Mouse (Mus musculus) stomach, postnatal 0 days (tissue): ENCODE data around the gene Slc16a10. TPM values are rescaled to one million over a fixed set of nuclear protein-coding genes. Genes with fewer than 3 reads are reported as not detected.
A peak's percentile ranks its signal among the peaks of the same experiment; 100 is the strongest.

Source experiments
- ATAC-seq: fragments of 200-750 bp; cut with Nextera tagmentation; 2 replicates; pipeline ENCODE4 v1.8.0; 2017; ENCODE audit not compliant: low FRiP score, low TSS enrichment
- DNase-seq: peaks from one replicate; pipeline ENCODE4 v3.0.0-alpha.2; 2016; ENCODE audit warnings: low spot score
- H3K27ac ChIP-seq: fragments of 300-500 bp; sonication (generic); replicated peaks from 2 replicates; pipeline ENCODE4 v1.5.1; 2014; ENCODE audit warnings: mild to moderate bottlenecking, control low read depth
- H3K27me3 ChIP-seq: fragments of 300-500 bp; sonication (generic); 2 replicates; pipeline ENCODE4 v1.6.1; 2014; ENCODE audit warnings: low read length; ENCODE audit not compliant: control insufficient read depth, insufficient read depth
- H3K36me3 ChIP-seq: fragments of 300-500 bp; sonication (generic); 2 replicates; pipeline ENCODE4 v1.6.1; 2014; ENCODE audit warnings: low read length, mixed read lengths; ENCODE audit not compliant: control insufficient read depth, insufficient read depth
- H3K4me1 ChIP-seq: fragments of 300-500 bp; sonication (generic); replicated peaks from 2 replicates; pipeline ENCODE4 v1.6.1; 2014; ENCODE audit warnings: antibody characterized with exemption; ENCODE audit not compliant: control insufficient read depth, insufficient read depth
- H3K4me2 ChIP-seq: fragments of 300-500 bp; sonication (generic); replicated peaks from 2 replicates; pipeline ENCODE4 v1.6.1; 2014; ENCODE audit warnings: low read depth, mild to moderate bottlenecking, control low read depth, moderate library complexity
- H3K4me3 ChIP-seq: fragments of 300-500 bp; sonication (generic); 2 replicates; pipeline ENCODE4 v1.5.1; 2014; ENCODE audit warnings: low read depth, low read length, control low read depth
- H3K9ac ChIP-seq: fragments of 300-500 bp; sonication (generic); 2 replicates; pipeline ENCODE4 v1.6.1; 2014; ENCODE audit warnings: mild to moderate bottlenecking, low read length, control low read depth, mixed read lengths
- H3K9me3 ChIP-seq: fragments of 300-500 bp; sonication (generic); 2 replicates; pipeline ENCODE4 v1.6.1; 2016; ENCODE audit warnings: low read length; ENCODE audit not compliant: control insufficient read depth
- CTCF ChIP-seq: IDR thresholded peaks from 2 replicates; pipeline ENCODE4 v1.5.1; 2016; ENCODE audit warnings: antibody characterized with exemption, low read depth, mild to moderate bottlenecking, moderate library complexity
- EP300 ChIP-seq: optimal IDR thresholded peaks from 2 replicates; pipeline ENCODE3; 2016; ENCODE audit warnings: antibody characterized with exemption
- WGBS: fragments of 180-500 bp; shearing (Covaris S2); extraction: QIAGEN DNeasy Blood & Tissue Kit; methylation state at CpG from one replicate; pipeline ENCODE4 v1.1.7; 2014; 5-methylcytosine and 5-hydroxymethylcytosine counted together
- polyA plus RNA-seq: library from polyadenylated mRNA; unstranded; fragments of >200 nt; fragmentation: Nextera tagmentation; extraction: Ambion mirVana; gene quantifications from 2 replicates; pipeline ENCODE4 v1.2.1, GENCODE M21; 2015

The Slc16a10 gene
- polyA plus RNA-seq = 2.5 and 2.6 TPM in 2 replicates

- Histone ChIP-seq H3K4me3 (peak within 1 kb of the TSS; percentile 58), H3K9ac (peak within 1 kb of the TSS; percentile 66), H3K4me1 (no peaks in the 10 kb centered on the region; the same call in 1 of the 2 replicates), H3K4me2 (peak within 1 kb of the TSS; percentile 91), H3K27ac (no peak within 1 kb of the TSS), H3K36me3 (no peaks in the 10 kb centered on the region), H3K27me3 (no peaks in the 10 kb centered on the region), H3K9me3 (no peaks in the 10 kb centered on the region)
- ATAC-seq (peak; percentile 100), DNase-seq (peak; percentile 96)
- under 1% methylated on average over 51 of the region's 76 CpGs for WGBS
- TF ChIP-seq CTCF (peak; percentile 43), EP300 (no peak)
These were observed at the start of gene Slc16a10 for GRCm38 (mm10) chr10:40141864-40142523. Gene Slc16a10 (minus strand): TSS chr10:40142258.

- Histone ChIP-seq H3K27ac (no peak overlapping the region), H3K4me1 (no peaks in the 10 kb centered on the region), H3K27me3 (no peaks in the 10 kb centered on the region), H3K9ac (no peak overlapping the region), H3K36me3 (no peaks in the 10 kb centered on the region), H3K4me2 (peak overlapping the region; percentile 25; the same call in 1 of the 2 replicates), H3K9me3 (no peaks in the 10 kb centered on the region), H3K4me3 (no peak overlapping the region)
- 35% methylated on average over 22 of the region's 22 CpGs for whole genome bisulfite sequencing
- DNase-seq (no peak), ATAC-seq (no peak)
- TF ChIP-seq EP300 (no peak), CTCF (no peak)
These were observed 49.4 kb upstream of the Slc16a10 start for GRCm38 (mm10) chr10:40191338-40191979.

- no peak for TF ChIP-seq EP300
- TF ChIP-seq CTCF = peak; percentile 33
- ATAC-seq (no peak), DNase-seq (no peak)
- Histone ChIP-seq H3K27ac (no peak overlapping the region), H3K9me3 (no peaks in the 10 kb centered on the region), H3K27me3 (no peaks in the 10 kb centered on the region), H3K4me1 (no peaks in the 10 kb centered on the region), H3K36me3 (no peaks in the 10 kb centered on the region), H3K4me3 (no peak overlapping the region), H3K4me2 (no peak overlapping the region), H3K9ac (no peak overlapping the region)
- 82% methylated on average over 8 of the region's 8 CpGs for WGBS
These were observed 48.8 kb upstream of the Slc16a10 start for GRCm38 (mm10) chr10:40190871-40191270.

- H3K4me3 ChIP-seq = no peak overlapping the region
- H3K4me1 ChIP-seq = no peaks in the 10 kb centered on the region
- no peaks in the 10 kb centered on the region for H3K27me3 ChIP-seq
- no peaks in the 10 kb centered on the region for H3K36me3 ChIP-seq
- ATAC-seq = no peak
- TF ChIP-seq CTCF (no peak), EP300 (no peak)
- H3K4me2 ChIP-seq = no peak overlapping the region
- no peaks in the 10 kb centered on the region for H3K9me3 ChIP-seq
- H3K27ac ChIP-seq = no peak overlapping the region
- no peak for DNase-seq
- no peak overlapping the region for H3K9ac ChIP-seq
- 90% methylated on average over 2 of the region's 2 CpGs for WGBS
These were observed 47.6 kb upstream of the Slc16a10 start for GRCm38 (mm10) chr10:40189689-40190088.

GRCm38 (mm10) chr10:40188831-40189230 is 46.8 kb upstream of the Slc16a10 start:
- Histone ChIP-seq H3K4me1 (no peaks in the 10 kb centered on the region), H3K27ac (no peak overlapping the region), H3K4me3 (no peak overlapping the region), H3K9ac (no peak overlapping the region), H3K36me3 (no peaks in the 10 kb centered on the region), H3K27me3 (no peaks in the 10 kb centered on the region), H3K9me3 (no peaks in the 10 kb centered on the region), H3K4me2 (no peak overlapping the region)
- DNase-seq = no peak
- ATAC-seq = no peak
- 76% methylated on average over 3 of the region's 3 CpGs for WGBS
- TF ChIP-seq EP300 (no peak), CTCF (no peak)

GRCm38 (mm10) chr10:40185956-40186355 is 43.9 kb upstream of the Slc16a10 start:
- Histone ChIP-seq H3K27me3 (no peaks in the 10 kb centered on the region), H3K4me2 (no peak overlapping the region), H3K4me1 (no peaks in the 10 kb centered on the region), H3K4me3 (no peak overlapping the region), H3K36me3 (no peaks in the 10 kb centered on the region), H3K9ac (no peak overlapping the region), H3K9me3 (no peaks in the 10 kb centered on the region), H3K27ac (no peak overlapping the region)
- DNase-seq = no peak
- TF ChIP-seq CTCF (no peak), EP300 (no peak)
- ATAC-seq = no peak
